Mouse (Mus musculus): ENCODE measurements at regions not wholly inside any gene's neighbourhood (a gene's known extent, or its start where the extent isn't known, plus 50 kb on each side); places are given as distances from the start of the nearest gene placed in this dataset.

GRCm38 (mm10) chr13:44580156-44580736 lies 149.0 kb upstream of the Jarid2 start:
- no peak overlapping the region for H3K9ac ChIP-seq (ENCODE audit: low read length)
- no peak overlapping the region for H3K27ac ChIP-seq (replicated peaks)
- no peak for ATAC-seq (ENCODE audit: low FRiP score, low TSS enrichment)
- H3K4me3 ChIP-seq (ENCODE audit: low read depth, low read length): no peak overlapping the region
- no peaks in the 10 kb centered on the region for H3K36me3 ChIP-seq (ENCODE audit: control insufficient read depth, insufficient read depth, low read length)
- H3K27me3 ChIP-seq (ENCODE audit: control insufficient read depth, insufficient read depth, low read length): no peaks in the 10 kb centered on the region
- no peak for DNase-seq (ENCODE audit: low spot score)
- 41% methylated on average over 15 of the region's 15 CpGs for WGBS
- TF ChIP-seq CTCF (IDR thresholded peaks at IDR 0.05; ENCODE audit: low read depth) (no peak), EP300 (optimal IDR thresholded peaks at IDR 0.05) (no peak)
- peak overlapping the region; percentile 32 for H3K4me2 ChIP-seq (replicated peaks; ENCODE audit: low read depth)
- no peaks in the 10 kb centered on the region for H3K9me3 ChIP-seq (ENCODE audit: control insufficient read depth, low read length)
- no peaks in the 10 kb centered on the region for H3K4me1 ChIP-seq (replicated peaks; ENCODE audit: control insufficient read depth, insufficient read depth)

DNA sequence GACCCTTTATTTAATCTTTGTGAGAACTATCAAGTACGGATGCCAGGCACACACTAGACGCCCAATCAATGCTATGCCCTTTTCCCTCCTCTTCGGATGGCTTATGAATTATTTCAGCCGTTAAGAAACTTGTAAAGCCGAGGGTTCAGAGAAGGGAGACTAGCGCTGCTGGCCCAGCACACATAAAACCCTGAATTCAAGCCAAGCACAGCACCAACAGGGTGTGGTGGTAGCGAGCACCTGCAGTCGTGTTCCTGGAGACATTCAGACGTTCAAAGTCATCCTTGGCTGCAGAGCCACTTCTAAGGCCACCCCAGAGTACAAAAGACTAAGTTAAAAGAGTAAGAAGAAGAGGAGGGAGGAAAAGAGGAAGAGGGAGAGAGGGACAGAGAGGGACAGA lies 148.5 kb upstream of the Jarid2 start:
- 17% methylated on average over 9 of the region's 9 CpGs for WGBS
- Histone ChIP-seq H3K4me2 (replicated peaks; ENCODE audit: low read depth) (peak overlapping the region; percentile 32), H3K9ac (ENCODE audit: low read length) (no peak overlapping the region), H3K4me1 (replicated peaks; ENCODE audit: control insufficient read depth, insufficient read depth) (no peaks in the 10 kb centered on the region), H3K27me3 (ENCODE audit: control insufficient read depth, insufficient read depth, low read length) (no peaks in the 10 kb centered on the region), H3K4me3 (ENCODE audit: low read depth, low read length) (no peak overlapping the region), H3K27ac (replicated peaks) (no peak overlapping the region), H3K36me3 (ENCODE audit: control insufficient read depth, insufficient read depth, low read length) (no peaks in the 10 kb centered on the region), H3K9me3 (ENCODE audit: control insufficient read depth, low read length) (no peaks in the 10 kb centered on the region)
- TF ChIP-seq EP300 (optimal IDR thresholded peaks at IDR 0.05) (no peak), CTCF (IDR thresholded peaks at IDR 0.05; ENCODE audit: low read depth) (no peak)
- DNase-seq (ENCODE audit: low spot score) (no peak), ATAC-seq (ENCODE audit: low FRiP score, low TSS enrichment) (no peak)

DNA sequence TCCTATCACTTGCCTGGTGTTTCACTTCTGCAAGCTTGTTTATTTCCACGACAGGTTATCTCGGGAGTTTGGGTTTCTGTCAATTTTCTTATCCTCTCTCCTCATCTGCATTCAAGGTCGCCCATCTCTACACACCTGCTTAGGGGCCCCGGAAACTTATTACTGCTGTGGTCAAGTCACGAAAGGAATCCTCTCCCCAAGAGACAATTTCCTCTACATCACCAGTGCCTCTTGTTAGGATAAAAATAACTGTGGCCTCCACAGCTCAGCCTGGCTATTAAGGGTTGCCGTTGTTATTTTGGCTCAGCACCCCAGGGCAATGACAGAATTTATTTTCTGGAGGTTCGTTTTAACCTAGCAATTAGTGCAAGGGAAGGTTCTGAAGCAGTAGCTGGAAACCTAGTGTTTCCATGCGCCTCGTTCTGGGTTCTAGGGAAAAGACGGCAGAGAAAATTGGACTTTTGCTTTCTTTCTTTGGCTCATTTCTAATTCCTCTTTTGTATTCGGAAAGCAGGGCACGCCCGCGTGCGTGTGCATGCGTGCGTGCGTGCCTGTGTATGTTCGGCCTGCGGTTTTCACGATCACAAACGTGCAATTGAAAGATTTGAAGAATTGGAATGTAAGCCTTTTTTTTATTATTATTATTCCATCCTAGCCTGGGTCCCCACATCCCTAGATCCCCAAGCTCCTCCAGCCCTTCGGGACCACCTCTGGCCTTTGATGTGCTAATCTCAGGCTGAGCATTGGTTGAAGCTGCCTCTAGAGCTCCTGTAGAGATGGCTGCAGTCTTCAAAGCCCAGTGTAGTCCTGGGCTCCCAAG lies 147.1 kb upstream of the Jarid2 start:
- Histone ChIP-seq H3K9me3 (ENCODE audit: control insufficient read depth, low read length) (no peaks in the 10 kb centered on the region), H3K4me1 (replicated peaks; ENCODE audit: control insufficient read depth, insufficient read depth) (no peaks in the 10 kb centered on the region), H3K4me2 (replicated peaks; ENCODE audit: low read depth) (no peak overlapping the region), H3K4me3 (ENCODE audit: low read depth, low read length) (no peak overlapping the region), H3K9ac (ENCODE audit: low read length) (no peak overlapping the region), H3K27me3 (ENCODE audit: control insufficient read depth, insufficient read depth, low read length) (no peaks in the 10 kb centered on the region), H3K36me3 (ENCODE audit: control insufficient read depth, insufficient read depth, low read length) (no peaks in the 10 kb centered on the region), H3K27ac (replicated peaks) (no peak overlapping the region)
- ATAC-seq (ENCODE audit: low FRiP score, low TSS enrichment) (no peak), DNase-seq (ENCODE audit: low spot score) (no peak)
- no peak for TF ChIP-seq EP300 (optimal IDR thresholded peaks at IDR 0.05)
- TF ChIP-seq CTCF (IDR thresholded peaks at IDR 0.05; ENCODE audit: low read depth): no peak
- WGBS: 62% methylated on average over 23 of the region's 23 CpGs

- H3K27ac ChIP-seq (replicated peaks): no peak overlapping the region
- no peaks in the 10 kb centered on the region for H3K36me3 ChIP-seq (ENCODE audit: control insufficient read depth, insufficient read depth, low read length)
- 62% methylated on average over 2 of the region's 2 CpGs for WGBS
- H3K4me1 ChIP-seq (replicated peaks; ENCODE audit: control insufficient read depth, insufficient read depth): no peaks in the 10 kb centered on the region
- H3K4me3 ChIP-seq (ENCODE audit: low read depth, low read length): no peak overlapping the region
- ATAC-seq (ENCODE audit: low FRiP score, low TSS enrichment) (no peak), DNase-seq (ENCODE audit: low spot score) (no peak)
- no peaks in the 10 kb centered on the region for H3K27me3 ChIP-seq (ENCODE audit: control insufficient read depth, insufficient read depth, low read length)
- H3K4me2 ChIP-seq (replicated peaks; ENCODE audit: low read depth): no peak overlapping the region
- TF ChIP-seq EP300 (optimal IDR thresholded peaks at IDR 0.05) (no peak), CTCF (IDR thresholded peaks at IDR 0.05; ENCODE audit: low read depth) (no peak)
- no peak overlapping the region for H3K9ac ChIP-seq (ENCODE audit: low read length)
- H3K9me3 ChIP-seq (ENCODE audit: control insufficient read depth, low read length): no peaks in the 10 kb centered on the region
These were observed 146.5 kb upstream of the Jarid2 start for GRCm38 (mm10) chr13:44582767-44583085.

- no peak overlapping the region for H3K27ac ChIP-seq (replicated peaks)
- no peak overlapping the region for H3K4me2 ChIP-seq (replicated peaks; ENCODE audit: low read depth)
- no peak overlapping the region for H3K9ac ChIP-seq (ENCODE audit: low read length)
- no peaks in the 10 kb centered on the region for H3K27me3 ChIP-seq (ENCODE audit: control insufficient read depth, insufficient read depth, low read length)
- ATAC-seq (ENCODE audit: low FRiP score, low TSS enrichment) (no peak), DNase-seq (ENCODE audit: low spot score) (no peak)
- 64% methylated on average over 5 of the region's 5 CpGs for WGBS
- H3K4me1 ChIP-seq (replicated peaks; ENCODE audit: control insufficient read depth, insufficient read depth): no peaks in the 10 kb centered on the region
- no peak overlapping the region for H3K4me3 ChIP-seq (ENCODE audit: low read depth, low read length)
- no peak for TF ChIP-seq EP300 (optimal IDR thresholded peaks at IDR 0.05)
- no peak for TF ChIP-seq CTCF (IDR thresholded peaks at IDR 0.05; ENCODE audit: low read depth)
- no peaks in the 10 kb centered on the region for H3K9me3 ChIP-seq (ENCODE audit: control insufficient read depth, low read length)
- no peaks in the 10 kb centered on the region for H3K36me3 ChIP-seq (ENCODE audit: control insufficient read depth, insufficient read depth, low read length)
These were observed 145.7 kb upstream of the Jarid2 start for GRCm38 (mm10) chr13:44583614-44584013.

GRCm38 (mm10) chr13:44584151-44584550 lies 145.1 kb upstream of the Jarid2 start:
- Histone ChIP-seq H3K4me1 (replicated peaks; ENCODE audit: control insufficient read depth, insufficient read depth) (no peaks in the 10 kb centered on the region), H3K27me3 (ENCODE audit: control insufficient read depth, insufficient read depth, low read length) (no peaks in the 10 kb centered on the region), H3K9ac (ENCODE audit: low read length) (no peak overlapping the region), H3K4me2 (replicated peaks; ENCODE audit: low read depth) (no peak overlapping the region), H3K4me3 (ENCODE audit: low read depth, low read length) (no peak overlapping the region), H3K9me3 (ENCODE audit: control insufficient read depth, low read length) (no peaks in the 10 kb centered on the region), H3K27ac (replicated peaks) (no peak overlapping the region), H3K36me3 (ENCODE audit: control insufficient read depth, insufficient read depth, low read length) (no peaks in the 10 kb centered on the region)
- no peak for TF ChIP-seq EP300 (optimal IDR thresholded peaks at IDR 0.05)
- no peak for TF ChIP-seq CTCF (IDR thresholded peaks at IDR 0.05; ENCODE audit: low read depth)
- WGBS: 53% methylated on average over 8 of the region's 8 CpGs
- no peak for ATAC-seq (ENCODE audit: low FRiP score, low TSS enrichment)
- no peak for DNase-seq (ENCODE audit: low spot score)

All from stomach, postnatal 0 days (tissue).